Mouse (Mus musculus) hindbrain, embryonic 16.5 days (tissue): ENCODE results near the gene Cers3. TPM values are rescaled to one million over a fixed set of nuclear protein-coding genes. Genes with fewer than 3 reads are reported as not detected.

Source experiments
- ATAC-seq: fragments of 200-750 bp; cut with Nextera tagmentation; 2 replicates; pipeline ENCODE4 v1.8.0; 2017; ENCODE audit warnings: moderate TSS enrichment, moderate library complexity
- H3K27ac ChIP-seq: fragments of 300-500 bp; sonication (generic); 2 replicates; pipeline ENCODE4 v1.5.1; 2014; ENCODE audit warnings: low read depth, mild to moderate bottlenecking, control low read depth, low read length, moderate library complexity
- H3K27me3 ChIP-seq: fragments of 300-500 bp; sonication (generic); replicated peaks from 2 replicates; pipeline ENCODE4 v1.6.1; 2014; ENCODE audit warnings: low read length; ENCODE audit not compliant: control insufficient read depth, insufficient read depth
- H3K36me3 ChIP-seq: fragments of 300-500 bp; sonication (generic); 2 replicates; pipeline ENCODE4 v1.6.1; 2014; ENCODE audit warnings: mild to moderate bottlenecking, low read length, moderate library complexity, mixed read lengths; ENCODE audit not compliant: control insufficient read depth, insufficient read depth
- H3K4me1 ChIP-seq: fragments of 300-500 bp; sonication (generic); 2 replicates; pipeline ENCODE4 v1.6.1; 2014; ENCODE audit warnings: low read depth, low read length; ENCODE audit not compliant: control insufficient read depth, insufficient read depth
- H3K4me2 ChIP-seq: fragments of 300-500 bp; sonication (generic); 2 replicates; pipeline ENCODE4 v1.6.1; 2014; ENCODE audit warnings: mild to moderate bottlenecking, low read length, control low read depth, moderate library complexity
- H3K4me3 ChIP-seq: fragments of 300-500 bp; sonication (generic); 2 replicates; pipeline ENCODE4 v1.5.1; 2014; ENCODE audit warnings: mild to moderate bottlenecking, low read length, control low read depth, moderate library complexity
- H3K9ac ChIP-seq: fragments of 300-500 bp; sonication (generic); 2 replicates; pipeline ENCODE4 v1.6.1; 2014; ENCODE audit warnings: low read depth, mild to moderate bottlenecking, control low read depth, low read length, moderate library complexity
- H3K9me3 ChIP-seq: fragments of 300-500 bp; sonication (generic); 2 replicates; pipeline ENCODE4 v1.6.1; 2014; ENCODE audit warnings: mild to moderate bottlenecking, low read length, moderate library complexity; ENCODE audit not compliant: control insufficient read depth
- WGBS: fragments of 180-500 bp; shearing (Covaris S2); extraction: QIAGEN DNeasy Blood & Tissue Kit; methylation state at CpG from one replicate; pipeline ENCODE4 v1.1.7; 2014; 5-methylcytosine and 5-hydroxymethylcytosine counted together
- polyA plus RNA-seq: library from polyadenylated mRNA; unstranded; fragments of >200 nt; fragmentation: Nextera tagmentation; extraction: Ambion mirVana; gene quantifications from 2 replicates; pipeline ENCODE4 v1.2.1, GENCODE M21; 2015

The Cers3 gene
- polyA plus RNA-seq = 0.40 and 0.46 TPM in 2 replicates

DNA sequence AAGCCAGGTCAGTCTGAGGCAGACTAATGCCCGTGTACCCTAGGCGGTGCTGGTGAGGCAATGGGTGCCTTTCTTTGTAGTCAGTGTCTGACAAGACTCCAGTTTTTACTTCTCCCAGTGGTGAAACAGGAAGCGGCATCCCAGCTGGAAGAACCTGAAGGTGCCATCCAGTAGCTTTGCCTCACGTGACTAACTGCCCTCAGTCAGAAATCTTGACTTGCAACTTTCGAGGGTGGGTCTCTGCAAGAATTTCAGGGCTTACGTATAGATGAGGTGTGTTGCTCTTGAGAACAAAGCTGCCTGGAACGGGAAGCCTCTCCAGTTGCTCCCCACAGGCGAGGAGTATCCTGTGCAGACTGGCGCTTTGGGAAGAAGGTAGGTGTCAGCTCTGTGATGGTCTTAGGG is at the start of gene Cers3:
Gene Cers3 (plus strand): TSS at position 128 of the 405 bp plus-strand sequence.
- Histone ChIP-seq H3K4me1 (no peaks in the 10 kb centered on the region), H3K4me2 (no peak within 1 kb of the TSS), H3K36me3 (no peaks in the 10 kb centered on the region), H3K27ac (no peak within 1 kb of the TSS), H3K9me3 (no peaks in the 10 kb centered on the region), H3K27me3 (no peaks in the 10 kb centered on the region), H3K9ac (no peak within 1 kb of the TSS), H3K4me3 (no peak within 1 kb of the TSS)
- no peak for ATAC-seq
- 78% methylated on average over 9 of the region's 9 CpGs for WGBS

DNA sequence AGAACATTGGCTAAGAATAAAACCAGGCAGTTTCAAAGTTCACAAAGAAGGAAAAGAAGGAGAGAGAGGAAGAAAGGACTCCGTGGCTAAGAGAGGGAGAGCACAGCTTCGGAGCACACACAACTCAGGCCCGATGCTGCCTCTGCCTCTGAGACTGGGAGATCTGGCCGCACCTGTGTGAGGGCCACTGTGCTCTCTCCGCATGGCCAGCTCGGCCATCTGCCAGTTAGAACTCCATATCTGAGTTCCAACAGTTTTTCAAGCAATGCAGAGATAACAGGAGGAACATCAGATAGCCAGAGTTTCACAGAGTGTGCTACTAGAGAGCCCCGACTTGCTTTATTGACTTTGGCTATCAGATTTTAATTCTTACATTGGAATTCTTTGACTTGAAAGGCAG is 48.8 kb upstream of the Cers3 start:
- Histone ChIP-seq H3K9ac (no peak overlapping the region), H3K27me3 (no peaks in the 10 kb centered on the region), H3K4me3 (no peak overlapping the region), H3K36me3 (no peaks in the 10 kb centered on the region), H3K9me3 (no peaks in the 10 kb centered on the region), H3K4me2 (no peak overlapping the region), H3K27ac (no peak overlapping the region), H3K4me1 (peaks cover 3% of the 10 kb centered on the region)
- WGBS = 72% methylated on average over 7 of the region's 7 CpGs
- no peak for ATAC-seq

DNA sequence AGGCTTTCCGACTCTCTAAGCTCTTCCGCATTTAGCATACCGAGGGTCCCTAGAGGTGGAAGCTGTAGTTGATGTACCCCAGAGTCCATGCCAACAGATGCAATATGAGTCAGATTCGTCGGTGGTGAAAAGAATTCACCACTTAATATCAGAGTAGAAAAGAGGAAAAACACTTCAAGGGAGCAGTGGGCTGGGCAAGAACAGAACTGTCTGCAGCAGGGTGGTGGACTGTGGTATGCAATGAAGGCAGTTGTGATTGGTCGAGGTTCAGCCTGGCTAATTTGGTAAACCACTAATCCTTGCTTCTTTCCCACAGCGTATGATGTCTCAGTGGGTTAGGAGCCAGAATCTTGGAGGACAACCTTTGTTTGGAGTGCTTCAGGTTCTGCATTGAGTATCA is 40.6 kb upstream of the Cers3 start:
- no peak overlapping the region for H3K9ac ChIP-seq
- H3K36me3 ChIP-seq = peaks cover 6% of the 10 kb centered on the region; the same call in 1 of the 2 replicates
- no peak overlapping the region for H3K4me2 ChIP-seq
- no peaks in the 10 kb centered on the region for H3K4me1 ChIP-seq
- no peak for ATAC-seq
- H3K4me3 ChIP-seq = no peak overlapping the region
- no peaks in the 10 kb centered on the region for H3K27me3 ChIP-seq
- H3K9me3 ChIP-seq = 0 out of 2 replicates have a peak, but pooled peaks cover 3% of the 10 kb centered on the region
- H3K27ac ChIP-seq = no peak overlapping the region
- 90% methylated on average over 7 of the region's 7 CpGs for WGBS

DNA sequence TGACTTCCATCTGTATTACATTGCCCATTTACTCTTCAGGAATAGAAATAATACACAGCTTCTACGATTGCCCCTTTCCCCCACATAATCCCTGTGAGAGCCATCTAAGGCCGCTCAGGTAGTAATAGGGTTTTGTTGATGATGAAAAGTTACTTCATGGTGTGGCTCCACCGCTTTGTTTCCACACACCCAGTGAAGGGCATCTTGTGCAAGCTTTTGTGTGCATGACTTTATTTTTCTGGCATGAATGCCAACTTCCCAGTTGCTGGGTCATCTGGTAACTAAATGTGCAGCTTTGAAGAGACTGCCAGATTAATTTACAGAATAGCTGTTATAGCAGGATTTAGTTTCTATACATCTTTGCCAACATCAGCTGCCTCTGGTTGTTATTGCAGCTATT is 38.7 kb upstream of the Cers3 start:
- peaks cover 10% of the 10 kb centered on the region for H3K36me3 ChIP-seq
- H3K9ac ChIP-seq = no peak overlapping the region
- H3K27me3 ChIP-seq = no peaks in the 10 kb centered on the region
- H3K4me2 ChIP-seq = no peak overlapping the region
- WGBS = 91% methylated on average over 3 of the region's 3 CpGs
- no peak overlapping the region for H3K27ac ChIP-seq
- no peak for ATAC-seq
- H3K4me3 ChIP-seq = no peak overlapping the region
- no peaks in the 10 kb centered on the region for H3K4me1 ChIP-seq
- 0 out of 2 replicates have a peak, but pooled peaks cover 3% of the 10 kb centered on the region for H3K9me3 ChIP-seq

DNA sequence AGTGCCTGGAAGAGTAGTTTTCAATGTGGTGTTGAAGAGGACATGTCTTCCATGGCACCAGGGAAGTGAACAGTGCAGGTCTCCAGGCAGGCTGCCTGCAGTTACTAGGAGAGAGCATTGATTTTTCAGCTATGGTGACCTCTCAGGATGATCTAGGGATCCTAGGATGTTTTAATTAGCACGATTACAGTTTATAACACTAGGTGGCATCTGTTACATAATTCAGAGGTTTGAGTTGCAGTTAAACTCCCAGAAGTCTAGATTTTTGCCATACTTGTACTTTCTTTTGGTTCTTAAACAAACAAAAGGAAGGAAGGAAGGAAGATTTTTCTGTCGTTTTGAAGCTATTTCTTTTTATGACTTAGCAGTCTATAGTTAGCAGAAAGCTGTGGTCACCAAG is 32.1 kb upstream of the Cers3 start:
- H3K4me1 ChIP-seq = no peaks in the 10 kb centered on the region
- no peaks in the 10 kb centered on the region for H3K27me3 ChIP-seq
- WGBS = 58% methylated on average over 2 of the region's 2 CpGs
- H3K4me2 ChIP-seq = no peak overlapping the region
- no peak overlapping the region for H3K4me3 ChIP-seq
- no peak overlapping the region for H3K9ac ChIP-seq
- H3K27ac ChIP-seq = no peak overlapping the region
- no peak for ATAC-seq
- peaks cover 11% of the 10 kb centered on the region for H3K36me3 ChIP-seq
- H3K9me3 ChIP-seq = no peaks in the 10 kb centered on the region

DNA sequence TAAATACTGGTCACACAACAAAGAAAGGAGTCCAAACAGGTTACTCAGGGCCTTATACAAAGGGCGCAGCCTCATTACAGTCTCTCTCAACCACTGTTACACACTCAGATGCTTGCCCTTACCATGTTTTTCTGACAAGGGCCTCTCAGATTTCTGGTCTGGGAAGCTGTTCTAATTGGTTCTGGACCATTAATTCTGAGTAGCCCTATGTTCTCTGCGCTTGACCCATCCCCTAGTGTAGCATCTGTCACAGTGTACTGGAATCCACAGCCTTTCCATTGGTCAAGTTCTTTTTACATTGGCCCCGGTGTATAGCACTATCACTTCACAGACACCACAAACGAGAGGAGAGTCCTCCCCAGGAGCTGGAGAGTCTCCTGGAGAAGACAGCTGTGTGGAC is 18.8 kb upstream of the Cers3 start:
- H3K36me3 ChIP-seq = no peaks in the 10 kb centered on the region; the same call in 1 of the 2 replicates
- WGBS = 73% methylated on average over 4 of the region's 4 CpGs
- ATAC-seq = no peak
- no peak overlapping the region for H3K9ac ChIP-seq
- 0 out of 2 replicates have a peak, but pooled peaks cover 2% of the 10 kb centered on the region for H3K9me3 ChIP-seq
- H3K4me2 ChIP-seq = no peak overlapping the region
- no peak overlapping the region for H3K27ac ChIP-seq
- no peak overlapping the region for H3K4me3 ChIP-seq
- H3K4me1 ChIP-seq = no peaks in the 10 kb centered on the region
- no peaks in the 10 kb centered on the region for H3K27me3 ChIP-seq

DNA sequence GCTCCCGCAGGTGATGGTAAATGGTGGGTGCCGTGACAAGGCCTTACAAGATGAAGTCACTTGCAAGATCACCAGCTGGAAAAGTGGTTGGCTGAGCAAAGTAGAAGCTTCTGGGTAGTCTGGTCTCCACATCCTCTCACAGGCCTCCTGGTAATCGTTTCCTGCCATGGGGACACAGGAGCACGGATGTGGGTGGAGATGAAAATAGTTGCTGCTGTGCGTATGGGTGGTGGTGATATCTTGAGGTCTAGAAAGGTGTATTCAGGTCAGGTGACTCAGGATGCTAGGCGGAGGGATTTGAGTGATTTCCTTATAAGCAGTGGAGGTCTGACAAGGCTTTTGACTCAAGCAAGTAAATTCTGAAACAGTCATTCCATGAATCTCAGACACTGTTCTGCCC is 18.4 kb upstream of the Cers3 start:
- WGBS = 91% methylated on average over 6 of the region's 6 CpGs
- Histone ChIP-seq H3K27ac (no peak overlapping the region), H3K4me2 (no peak overlapping the region), H3K36me3 (no peaks in the 10 kb centered on the region; the same call in 1 of the 2 replicates), H3K27me3 (no peaks in the 10 kb centered on the region), H3K9me3 (0 out of 2 replicates have a peak, but pooled peaks cover 2% of the 10 kb centered on the region), H3K4me3 (no peak overlapping the region), H3K4me1 (no peaks in the 10 kb centered on the region), H3K9ac (no peak overlapping the region)
- no peak for ATAC-seq

DNA sequence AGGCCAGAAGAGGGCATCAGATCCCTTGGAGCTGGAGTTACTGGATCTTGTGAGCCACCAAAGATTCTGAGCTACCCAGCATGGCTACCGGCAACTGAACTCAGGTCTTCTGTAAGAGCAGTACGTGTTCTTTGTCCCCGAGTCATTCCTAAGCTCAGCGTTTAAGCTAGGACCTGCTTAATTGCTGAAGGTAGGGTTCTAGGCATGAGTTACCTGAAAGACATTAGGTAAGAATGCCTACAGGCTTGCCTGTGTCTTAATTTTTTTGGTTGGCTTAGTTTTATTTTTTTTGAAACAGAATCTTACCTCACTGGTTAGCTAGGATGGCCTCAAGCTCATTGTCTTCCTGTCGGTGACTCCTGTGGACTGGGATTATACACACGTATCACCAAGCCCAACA is 15.2 kb upstream of the Cers3 start:
- H3K36me3 ChIP-seq = no peaks in the 10 kb centered on the region
- H3K9ac ChIP-seq = no peak overlapping the region
- no peaks in the 10 kb centered on the region for H3K27me3 ChIP-seq
- H3K9me3 ChIP-seq = no peaks in the 10 kb centered on the region
- no peak overlapping the region for H3K4me3 ChIP-seq
- WGBS = 95% methylated on average over 6 of the region's 6 CpGs
- no peaks in the 10 kb centered on the region for H3K4me1 ChIP-seq
- no peak overlapping the region for H3K4me2 ChIP-seq
- no peak overlapping the region for H3K27ac ChIP-seq
- ATAC-seq = no peak

DNA sequence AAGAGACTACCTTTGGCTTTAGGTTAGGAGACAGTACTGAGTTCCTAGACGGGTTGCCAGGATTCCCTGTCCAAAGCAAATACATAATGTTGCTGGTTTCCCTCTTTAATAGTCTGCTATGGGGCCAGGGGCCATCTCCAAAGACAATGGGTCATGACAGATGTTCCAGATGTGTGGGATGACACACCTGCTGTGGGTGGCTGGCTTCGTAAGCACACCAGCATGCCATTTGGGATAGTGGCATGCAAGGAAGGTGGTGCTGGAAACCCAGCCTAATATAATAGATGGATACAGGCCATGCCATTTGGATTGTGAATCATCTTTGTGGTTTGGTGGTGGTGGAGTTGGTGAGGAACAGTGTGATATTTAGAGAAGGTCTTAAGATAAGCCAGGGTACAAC is 14.1 kb upstream of the Cers3 start:
- no peak for ATAC-seq
- Histone ChIP-seq H3K4me1 (no peaks in the 10 kb centered on the region), H3K4me3 (no peak overlapping the region), H3K9me3 (no peaks in the 10 kb centered on the region), H3K27me3 (no peaks in the 10 kb centered on the region), H3K4me2 (no peak overlapping the region), H3K9ac (no peak overlapping the region), H3K27ac (no peak overlapping the region), H3K36me3 (no peaks in the 10 kb centered on the region)
- WGBS = 83% methylated on average over 2 of the region's 2 CpGs

DNA sequence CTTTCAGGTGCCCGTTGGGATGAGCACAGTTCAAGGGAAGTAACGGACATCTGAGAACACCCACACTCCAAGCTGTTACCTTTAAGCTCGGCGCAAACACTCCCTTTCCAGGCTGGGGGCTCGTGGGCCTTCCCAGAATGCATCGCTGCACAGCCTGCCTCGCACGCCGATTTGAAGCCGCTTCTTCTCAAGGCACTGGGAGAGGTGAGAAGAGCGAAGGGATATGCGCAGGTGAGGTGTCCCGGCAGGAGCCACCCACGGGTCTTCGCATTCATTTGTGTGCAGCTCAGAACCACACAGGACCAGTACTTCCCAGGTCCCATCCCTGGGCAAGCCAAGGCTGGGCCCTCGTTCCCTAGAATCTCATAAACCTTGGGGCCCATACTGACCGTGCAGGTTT is 9.9 kb upstream of the Cers3 start:
- no peaks in the 10 kb centered on the region for H3K9me3 ChIP-seq
- H3K27ac ChIP-seq = no peak overlapping the region
- no peaks in the 10 kb centered on the region for H3K4me1 ChIP-seq
- H3K27me3 ChIP-seq = no peaks in the 10 kb centered on the region
- H3K9ac ChIP-seq = no peak overlapping the region
- no peak overlapping the region for H3K4me2 ChIP-seq
- H3K36me3 ChIP-seq = no peaks in the 10 kb centered on the region
- no peak for ATAC-seq
- H3K4me3 ChIP-seq = no peak overlapping the region
- 96% methylated on average over 17 of the region's 17 CpGs for WGBS
